Mouse (Mus musculus): ENCODE results near the gene Doc2g. TPM values are rescaled to one million over a fixed set of nuclear protein-coding genes. Genes with fewer than 3 reads are reported as not detected.
"Not testable (repeated sequence)": the region's sequence is repeated elsewhere in the genome, so short reads cannot be mapped to it uniquely, and the experiment has no call there.

The Doc2g gene
- polyA plus RNA-seq, 1 experiment from 2014 or later, result not detected

- no peak within 1 kb of the TSS for H3K27ac ChIP-seq
- no peaks in the 10 kb centered on the region for H3K36me3 ChIP-seq (ENCODE audit: inconsistent target)
- H3K4me3 ChIP-seq (ENCODE audit: inconsistent target), result no peak within 1 kb of the TSS
- H3K79me2 ChIP-seq (ENCODE audit: inconsistent target), result no peaks in the 10 kb centered on the region
- 61% methylated on average over 16 of the region's 16 CpGs for WGBS (ENCODE audit: missing documents)
These were observed 43.1 kb downstream of the Doc2g start, which contains the start of gene Gstp2 for GRCm38 (mm10) chr19:4045966-4046865. Gstp2 (minus strand) TSS chr19:4046023.

GRCm38 (mm10) chr19:4046866-4047254 lies 43.7 kb downstream of the Doc2g start:
- WGBS (ENCODE audit: missing documents), result 85% methylated on average over 8 of the region's 8 CpGs
- no peaks in the 10 kb centered on the region for H3K36me3 ChIP-seq (ENCODE audit: inconsistent target)
- H3K79me2 ChIP-seq (ENCODE audit: inconsistent target), result no peaks in the 10 kb centered on the region
- H3K27ac ChIP-seq, result no peak overlapping the region
- no peak overlapping the region for H3K4me3 ChIP-seq (ENCODE audit: inconsistent target)

DNA sequence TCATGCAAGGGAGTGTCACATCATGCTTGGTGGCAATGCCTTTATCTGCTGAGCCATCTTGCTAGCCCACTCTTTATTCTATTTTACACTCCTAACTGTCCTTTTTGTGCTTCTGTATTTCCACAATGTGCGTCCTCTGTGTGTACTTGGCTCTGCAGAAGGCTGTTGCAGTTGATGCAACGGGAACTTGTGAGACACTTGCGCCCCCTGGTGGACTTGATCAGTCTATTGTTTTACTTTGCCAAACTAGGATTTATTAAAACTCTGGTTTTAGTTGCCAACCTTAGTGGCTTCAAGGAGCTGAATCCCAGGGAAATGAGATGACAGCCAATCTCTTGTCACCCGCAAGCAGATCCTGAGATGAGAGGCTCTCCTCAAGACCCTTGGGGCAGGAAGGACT lies 44.7 kb downstream of the Doc2g start:
- H3K79me2 ChIP-seq (ENCODE audit: inconsistent target), result no peaks in the 10 kb centered on the region
- 19% methylated on average over 4 of the region's 4 CpGs for WGBS (ENCODE audit: missing documents)
- H3K27ac ChIP-seq, result no peak overlapping the region
- no peaks in the 10 kb centered on the region for H3K36me3 ChIP-seq (ENCODE audit: inconsistent target)
- no peak overlapping the region for H3K4me3 ChIP-seq (ENCODE audit: inconsistent target)

DNA sequence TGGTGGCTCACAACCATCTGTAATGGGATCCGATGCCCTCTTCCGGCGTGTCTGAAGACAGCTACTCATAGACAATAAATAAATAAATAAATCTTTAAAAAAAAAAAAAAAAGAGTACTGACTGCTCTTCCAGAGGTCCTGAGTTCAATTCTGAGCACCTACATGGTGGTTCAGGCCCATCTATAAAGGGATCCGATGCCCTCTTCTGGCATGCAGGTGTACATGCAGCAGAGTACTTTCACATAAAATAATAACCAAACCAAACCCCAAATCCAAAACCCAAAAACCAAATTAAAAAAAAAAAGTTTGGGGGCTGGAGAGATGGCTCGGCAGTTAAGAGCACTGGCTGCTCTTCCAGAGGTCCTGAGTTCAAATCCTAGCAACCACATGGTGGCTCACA lies 46.0 kb downstream of the Doc2g start:
- not testable (repeated sequence) for H3K4me3 ChIP-seq (ENCODE audit: inconsistent target); H3K27ac ChIP-seq; H3K36me3 ChIP-seq (ENCODE audit: inconsistent target); H3K79me2 ChIP-seq (ENCODE audit: inconsistent target)
- WGBS (ENCODE audit: missing documents), result 81% methylated on average over 5 of the region's 5 CpGs

GRCm38 (mm10) chr19:4051016-4051415 lies 47.9 kb downstream of the Doc2g start:
- H3K36me3 ChIP-seq (ENCODE audit: inconsistent target), result no peaks in the 10 kb centered on the region
- H3K4me3 ChIP-seq (ENCODE audit: inconsistent target), result no peak overlapping the region
- H3K79me2 ChIP-seq (ENCODE audit: inconsistent target), result no peaks in the 10 kb centered on the region
- WGBS (ENCODE audit: missing documents), result 100% methylated on average over 4 of the region's 5 CpGs
- no peak overlapping the region for H3K27ac ChIP-seq

DNA sequence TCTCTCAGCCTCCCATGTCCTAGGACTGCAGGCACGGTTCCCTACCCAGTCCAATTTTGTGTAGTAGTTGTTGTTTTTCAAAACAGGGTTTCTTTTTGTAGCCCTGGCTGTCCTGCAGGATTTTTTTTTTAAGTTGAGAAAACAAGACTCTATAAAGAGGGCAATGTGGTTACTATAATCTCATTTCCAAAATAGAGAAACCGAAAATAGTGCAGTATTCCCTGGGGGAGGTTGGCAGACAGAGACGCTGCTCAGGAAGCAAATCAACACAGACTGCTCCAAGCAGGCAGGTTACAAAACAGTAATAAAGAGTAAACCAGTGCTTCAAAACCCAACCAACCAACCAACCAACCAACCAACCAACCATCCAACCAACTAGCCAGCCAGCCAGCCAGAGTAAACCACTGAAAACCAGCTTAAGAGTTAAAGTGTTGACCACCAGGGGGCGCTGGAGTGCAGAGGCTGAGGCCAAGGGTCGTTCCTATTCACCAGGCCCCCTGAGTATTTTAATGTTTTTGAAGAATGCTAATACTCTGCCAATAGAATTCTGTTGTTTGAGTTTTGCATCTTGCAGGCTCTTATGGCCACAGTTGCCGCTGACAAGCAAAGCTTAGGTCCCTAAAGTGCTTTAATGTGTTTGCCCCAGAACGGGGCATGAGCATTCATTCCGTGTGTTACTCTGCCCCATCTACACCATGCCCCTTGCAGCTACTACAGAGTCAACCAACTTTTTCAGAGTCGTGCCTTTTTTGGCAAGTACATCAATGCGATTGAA lies 48.8 kb downstream of the Doc2g start:
- Histone ChIP-seq H3K79me2 (ENCODE audit: inconsistent target) (no peaks in the 10 kb centered on the region), H3K4me3 (ENCODE audit: inconsistent target) (no peak overlapping the region), H3K36me3 (ENCODE audit: inconsistent target) (no peaks in the 10 kb centered on the region), H3K27ac (no peak overlapping the region)
- 59% methylated on average over 10 of the region's 10 CpGs for WGBS (ENCODE audit: missing documents)

GRCm38 (mm10) chr19:4052516-4053030 lies 49.5 kb downstream of the Doc2g start:
- no peak overlapping the region for H3K27ac ChIP-seq
- H3K4me3 ChIP-seq (ENCODE audit: inconsistent target), result no peak overlapping the region
- 71% methylated on average over 5 of the region's 5 CpGs for WGBS (ENCODE audit: missing documents)
- H3K36me3 ChIP-seq (ENCODE audit: inconsistent target), result no peaks in the 10 kb centered on the region
- no peaks in the 10 kb centered on the region for H3K79me2 ChIP-seq (ENCODE audit: inconsistent target)

DNA sequence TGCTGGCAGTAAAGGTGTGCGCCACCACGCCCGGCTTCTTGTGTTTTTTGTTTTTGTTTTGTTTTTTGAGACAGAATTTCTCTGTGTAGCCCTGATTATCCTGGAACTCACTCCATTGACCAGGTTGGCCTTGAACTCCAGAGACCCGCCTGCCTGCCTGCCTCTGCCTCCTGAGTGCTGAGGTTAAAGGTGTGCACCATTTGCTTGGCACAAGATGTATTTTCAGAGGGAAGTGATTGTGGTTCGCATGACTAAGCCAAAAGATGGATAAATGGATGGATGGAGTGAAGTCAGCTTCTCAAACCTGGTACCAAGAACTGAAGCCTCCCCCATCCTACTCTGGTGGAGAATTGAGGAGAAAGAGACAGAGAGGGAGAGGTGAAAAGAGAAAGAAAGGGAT lies 51.5 kb downstream of the Doc2g start:
- Histone ChIP-seq H3K27ac (no peak overlapping the region), H3K4me3 (ENCODE audit: inconsistent target) (no peak overlapping the region), H3K79me2 (ENCODE audit: inconsistent target) (no peaks in the 10 kb centered on the region), H3K36me3 (ENCODE audit: inconsistent target) (no peaks in the 10 kb centered on the region)
- WGBS (ENCODE audit: missing documents), result 91% methylated on average over 2 of the region's 5 CpGs

DNA sequence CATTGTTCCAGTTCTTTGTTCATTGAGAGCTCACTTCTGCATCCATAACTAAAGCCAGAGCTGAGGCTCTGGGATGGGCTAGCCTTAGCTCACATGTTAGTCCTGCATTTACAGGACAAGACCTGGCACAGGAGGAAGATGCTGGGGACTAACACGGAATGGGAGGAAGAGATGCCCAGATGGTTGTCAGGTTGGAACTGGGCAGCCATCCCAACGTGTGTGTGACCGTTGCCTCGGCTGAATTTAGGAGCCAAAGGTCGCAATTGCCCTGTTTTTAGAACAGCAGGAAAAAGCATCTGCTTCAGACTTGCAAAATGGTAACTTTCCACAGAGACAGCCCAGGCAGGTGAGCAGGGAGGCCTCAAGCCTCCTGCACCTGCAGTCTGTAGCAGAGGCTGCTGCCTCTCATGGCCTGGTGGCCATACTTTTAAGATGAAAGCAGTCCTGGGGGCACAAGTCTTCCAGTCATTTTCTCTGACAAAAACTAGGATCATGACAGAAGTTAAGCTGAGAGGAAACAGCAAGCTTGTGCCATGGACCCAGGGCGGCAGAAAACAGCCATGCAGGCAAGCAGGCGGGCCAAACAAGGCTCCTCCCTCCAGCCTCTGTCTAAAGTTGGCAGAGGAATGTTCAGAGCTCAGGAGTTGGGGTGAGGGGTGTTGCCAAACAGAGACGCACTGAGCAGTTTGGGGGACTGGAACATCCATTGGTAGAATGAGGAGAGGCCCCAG lies 52.3 kb downstream of the Doc2g start:
- no peaks in the 10 kb centered on the region for H3K36me3 ChIP-seq (ENCODE audit: inconsistent target)
- no peak overlapping the region for H3K4me3 ChIP-seq (ENCODE audit: inconsistent target)
- H3K27ac ChIP-seq, result no peak overlapping the region
- no peaks in the 10 kb centered on the region for H3K79me2 ChIP-seq (ENCODE audit: inconsistent target)
- 92% methylated on average over 8 of the region's 8 CpGs for WGBS (ENCODE audit: missing documents)

- 91% methylated on average over 15 of the region's 15 CpGs for WGBS (ENCODE audit: missing documents)
- no peaks in the 10 kb centered on the region for H3K36me3 ChIP-seq (ENCODE audit: inconsistent target)
- H3K27ac ChIP-seq, result no peak overlapping the region
- H3K4me3 ChIP-seq (ENCODE audit: inconsistent target), result no peak overlapping the region
- no peaks in the 10 kb centered on the region for H3K79me2 ChIP-seq (ENCODE audit: inconsistent target)
These were observed 53.0 kb downstream of the Doc2g start for GRCm38 (mm10) chr19:4055947-4056693.

Other genes starting within 250 kb of the Doc2g start
- 16.2 to 28.8 TPM (median 20.6 TPM) in 3 replicates for gene Kmt5b, start 235.9 kb upstream of the Doc2g start, polyA plus RNA-seq (2018)
- gene Chka, start 151.5 kb upstream of the Doc2g start, polyA plus RNA-seq (2018), result 11.1 to 17.8 TPM (median 15.8 TPM) in 3 replicates
- 359 to 665 TPM (median 410 TPM) in 3 replicates for gene Tcirg1, start 96.2 kb upstream of the Doc2g start, polyA plus RNA-seq (2018)
- gene Ndufs8, start 90.5 kb upstream of the Doc2g start, polyA plus RNA-seq (2018), result 65.9 to 103 TPM (median 95.7 TPM) in 3 replicates
- 57.7 to 77.8 TPM (median 67.9 TPM) in 3 replicates for gene Aldh3b1, start 73.5 kb upstream of the Doc2g start, polyA plus RNA-seq (2018)
- 421 to 814 TPM (median 651 TPM) in 3 replicates for gene Unc93b1, start 68.1 kb upstream of the Doc2g start, polyA plus RNA-seq (2018)
- gene Aldh3b3, start 44.7 kb upstream of the Doc2g start, polyA plus RNA-seq (2018), result not detected in 3 replicates
- gene Aldh3b2, start 31.0 kb upstream of the Doc2g start, polyA plus RNA-seq (2018), result not detected in 3 replicates
- 0.47 to 0.60 TPM (median 0.47 TPM) in 3 replicates for gene Acy3, start 16.7 kb upstream of the Doc2g start, polyA plus RNA-seq (2018)
- gene Tbx10, start 10.6 kb upstream of the Doc2g start, polyA plus RNA-seq (2018), result not detected in 3 replicates
- gene Nudt8, start 2.7 kb upstream of the Doc2g start, polyA plus RNA-seq (2018), result 6.9 to 10.7 TPM (median 7.0 TPM) in 3 replicates
- 0.07 to 0.19 TPM (median 0.13 TPM) in 3 replicates for gene Gm49405, start 2.7 kb upstream of the Doc2g start, polyA plus RNA-seq (2018)
- gene Ndufv1, start 9.5 kb downstream of the Doc2g start, polyA plus RNA-seq (2018), result 35.8 to 43.3 TPM (median 39.0 TPM) in 3 replicates
- gene Gstp1, start 34.7 kb downstream of the Doc2g start, polyA plus RNA-seq (2018), result 6.2 to 20.1 TPM (median 8.6 TPM) in 3 replicates
- gene Gstp2, start 42.7 kb downstream of the Doc2g start, polyA plus RNA-seq (2018), result not detected in 3 replicates
- not detected in 3 replicates for gene Gstp3, start 56.3 kb downstream of the Doc2g start, polyA plus RNA-seq (2018)
- gene Cabp2, start 78.3 kb downstream of the Doc2g start, polyA plus RNA-seq (2018), result not detected in 3 replicates
- 16.7 to 37.3 TPM (median 23.1 TPM) in 3 replicates for gene Cdk2ap2, start 93.9 kb downstream of the Doc2g start, polyA plus RNA-seq (2018)
- 12.8 to 30.4 TPM (median 14.2 TPM) in 3 replicates for gene Pitpnm1, start 96.7 kb downstream of the Doc2g start, polyA plus RNA-seq (2018)
- gene Aip, start 122.5 kb downstream of the Doc2g start, polyA plus RNA-seq (2018), result 80.9 to 169 TPM (median 84.6 TPM) in 3 replicates
- gene Gpr152, start 136.5 kb downstream of the Doc2g start, polyA plus RNA-seq (2018), result not detected in 3 replicates
- gene Cabp4, start 140.7 kb downstream of the Doc2g start, polyA plus RNA-seq (2018), result not detected in 3 replicates
- 252 to 368 TPM (median 357 TPM) in 3 replicates for gene Coro1b, start 145.3 kb downstream of the Doc2g start, polyA plus RNA-seq (2018)
- gene Ptprcap, start 150.3 kb downstream of the Doc2g start, polyA plus RNA-seq (2018), result 0.28 to 0.53 TPM (median 0.41 TPM) in 3 replicates
- 13.6 to 29.6 TPM (median 18.4 TPM) in 3 replicates for gene Rps6kb2, start 160.0 kb downstream of the Doc2g start, polyA plus RNA-seq (2018)
- gene Carns1, start 172.2 kb downstream of the Doc2g start, polyA plus RNA-seq (2018), result 0.62 to 1.00 TPM (median 0.77 TPM) in 3 replicates
- gene Tbc1d10c, start 188.0 kb downstream of the Doc2g start, polyA plus RNA-seq (2018), result 0.25 to 0.60 TPM (median 0.41 TPM) in 3 replicates
- 375 to 413 TPM (median 395 TPM) in 3 replicates for gene Ppp1ca, start 188.8 kb downstream of the Doc2g start, polyA plus RNA-seq (2018)
- 16.0 to 22.9 TPM (median 16.7 TPM) in 3 replicates for gene Rad9a, start 198.3 kb downstream of the Doc2g start, polyA plus RNA-seq (2018)
- 0.10 to 0.21 TPM (median 0.17 TPM) in 3 replicates for gene Clcf1, start 210.9 kb downstream of the Doc2g start, polyA plus RNA-seq (2018)
- not detected in 3 replicates for gene AC109138.7, start 211.0 kb downstream of the Doc2g start, polyA plus RNA-seq (2018)
- gene Pold4, start 228.6 kb downstream of the Doc2g start, polyA plus RNA-seq (2018), result 33.8 to 76.3 TPM (median 47.8 TPM) in 3 replicates